Mouse (Mus musculus) heart, postnatal 4 days (tissue): ENCODE data around the gene P2ry6. TPM values are rescaled to one million over a fixed set of nuclear protein-coding genes. Genes with fewer than 3 reads are reported as not detected.

Experiments used
- DNase-seq: peaks from one replicate; pipeline ENCODE4 v3.0.0; 2021
- total RNA-seq, 2 experiments: library from RNA; stranded (reverse); gene quantifications; 2 replicates each; pipeline ENCODE4 v1.2.3; 2021

Gene P2ry6
- total RNA-seq, 2 experiments from 2014 or later: 2.5 to 2.6 TPM

DNA sequence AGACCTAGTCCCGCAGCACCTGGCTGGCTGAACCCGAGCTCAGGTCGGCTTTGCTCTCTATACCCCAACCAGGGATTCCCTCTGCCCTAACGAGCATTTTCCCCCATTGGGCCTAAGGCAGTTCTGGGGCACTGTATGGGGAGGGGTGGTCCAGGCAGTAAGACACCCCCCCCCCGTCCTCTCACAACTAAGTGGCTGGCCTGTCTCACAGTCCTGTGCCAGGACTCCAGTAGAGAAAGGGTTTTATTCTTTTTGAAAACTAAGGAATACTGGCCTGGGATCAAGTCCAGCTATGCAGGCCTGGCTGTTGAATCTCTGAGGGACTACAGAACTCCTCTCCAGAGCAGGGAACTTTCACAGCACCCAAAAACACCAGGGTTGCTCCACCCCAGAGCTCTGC is 59.2 kb downstream of the P2ry6 start:
- DNase-seq: no peak

- peak; percentile 50 for DNase-seq
These were observed 62.7 kb downstream of the P2ry6 start for GRCm38 (mm10) chr7:100911791-100912190.

- DNase-seq: peak; percentile 50
These were observed 63.1 kb downstream of the P2ry6 start for GRCm38 (mm10) chr7:100911246-100911770.

GRCm38 (mm10) chr7:100908567-100908966 is 65.9 kb downstream of the P2ry6 start:
- DNase-seq: peak; percentile 67

DNA sequence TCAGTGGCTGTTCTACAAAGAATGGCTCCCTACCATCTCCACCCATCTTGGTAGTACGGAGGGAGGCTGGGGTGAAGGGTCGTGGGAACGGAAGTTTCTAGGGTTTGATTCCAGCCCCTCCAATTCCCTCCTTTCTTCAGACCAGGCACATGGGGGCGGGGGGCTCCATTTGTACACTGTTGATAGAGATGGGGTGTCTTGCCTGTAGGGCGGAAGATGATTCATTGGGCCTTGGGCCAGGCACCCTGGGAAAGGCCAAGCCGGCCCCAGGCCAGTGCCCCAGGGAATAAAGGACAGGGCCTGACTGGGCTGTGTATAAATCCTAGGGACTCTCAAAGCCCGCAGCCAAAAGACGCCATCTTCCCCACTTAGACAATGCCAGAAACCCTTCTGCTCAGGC is 66.4 kb downstream of the P2ry6 start:
- peak; percentile 64 for DNase-seq

GRCm38 (mm10) chr7:100907231-100907630 is 67.2 kb downstream of the P2ry6 start:
- DNase-seq: peak; percentile 92

DNA sequence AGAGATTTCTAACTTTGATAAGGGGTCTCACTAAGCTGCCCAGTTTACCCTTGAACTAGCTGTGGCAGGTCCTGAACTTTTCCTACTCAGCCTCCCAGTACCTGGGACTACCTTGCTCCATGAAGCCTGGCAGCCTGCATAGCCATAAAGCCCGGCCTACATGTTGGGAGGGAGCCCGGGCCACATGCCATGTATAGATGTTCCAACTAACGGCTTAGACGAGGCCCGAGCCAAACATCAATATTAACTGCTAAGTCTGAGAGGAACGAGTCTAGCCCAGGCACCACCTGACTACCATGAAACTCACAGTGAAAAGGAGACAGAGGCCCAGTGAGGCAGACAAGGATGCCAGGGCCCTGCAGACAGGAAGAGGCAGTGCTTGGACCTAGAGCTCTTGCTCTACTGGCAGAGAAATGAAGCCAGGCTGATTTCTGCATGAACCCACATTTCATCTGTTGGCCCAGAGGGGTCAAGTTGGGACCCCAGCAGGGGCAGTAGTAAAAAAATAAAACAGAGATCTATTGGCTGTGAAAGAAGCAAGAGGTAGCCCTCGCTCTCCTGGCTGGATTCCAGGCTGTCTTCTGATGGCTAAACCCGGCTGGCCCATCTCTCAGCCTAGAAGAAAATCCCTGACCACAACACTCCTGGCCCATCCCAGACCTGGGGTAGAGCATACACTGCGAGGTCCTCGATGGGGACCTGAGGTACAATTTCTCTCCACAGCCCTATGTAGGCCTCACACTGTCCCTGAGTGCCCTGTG is 68.2 kb downstream of the P2ry6 start:
- no peak for DNase-seq

GRCm38 (mm10) chr7:100905037-100905436 is 69.4 kb downstream of the P2ry6 start:
- no peak for DNase-seq

- DNase-seq: no peak
These were observed 69.8 kb downstream of the P2ry6 start for GRCm38 (mm10) chr7:100904612-100905011.

DNA sequence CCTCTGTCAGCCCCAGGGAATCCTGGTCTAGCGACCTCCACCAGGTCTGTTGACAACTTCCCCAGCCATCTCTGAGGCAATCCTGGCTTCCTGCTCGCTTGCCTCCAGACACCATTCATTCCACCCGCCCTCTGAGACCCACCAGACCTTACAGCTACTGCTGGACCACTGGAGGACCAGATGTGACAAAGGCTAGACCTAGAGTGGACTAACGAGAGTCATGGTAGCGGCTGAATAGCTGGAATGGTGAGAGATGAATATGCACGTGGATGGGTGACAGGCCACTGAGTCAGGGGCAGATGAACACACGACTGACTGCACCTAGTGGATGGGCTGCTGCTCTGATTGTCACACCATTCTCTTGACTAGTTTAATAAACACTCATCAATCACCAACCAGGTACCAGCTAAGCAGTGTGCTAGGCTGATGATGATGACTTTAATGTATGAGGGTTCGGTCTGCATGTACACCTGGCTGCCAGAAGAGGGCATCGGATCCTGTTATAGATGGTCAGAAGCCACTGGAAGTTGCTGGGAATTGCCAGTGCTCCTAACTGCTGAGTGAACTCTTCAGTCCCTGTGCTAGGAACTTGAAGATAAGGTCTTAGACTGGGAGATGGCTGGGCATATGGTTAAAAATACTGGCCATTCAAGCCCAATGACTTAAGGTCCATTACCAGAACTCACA is 71.9 kb downstream of the P2ry6 start:
- no peak for DNase-seq

DNA sequence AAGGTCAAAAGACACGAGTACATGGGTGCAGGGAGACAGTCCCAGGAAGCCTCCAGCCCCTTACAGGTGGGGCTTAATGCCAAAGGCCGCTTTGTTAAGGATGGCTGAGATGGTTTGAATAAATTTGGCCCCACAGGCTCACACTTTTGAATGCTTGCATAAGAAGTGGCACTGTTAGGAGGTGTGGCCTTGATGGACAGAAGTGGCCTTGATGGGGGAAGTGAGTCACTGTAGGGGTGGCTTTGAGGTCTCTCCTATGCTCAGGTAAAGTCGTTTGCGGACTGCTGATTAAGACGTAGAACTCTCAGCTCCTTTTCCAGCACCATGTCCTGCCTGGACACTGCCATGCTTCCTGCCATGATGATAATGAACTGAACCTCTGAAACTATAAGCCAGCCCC is 76.6 kb downstream of the P2ry6 start:
- no peak for DNase-seq

DNA sequence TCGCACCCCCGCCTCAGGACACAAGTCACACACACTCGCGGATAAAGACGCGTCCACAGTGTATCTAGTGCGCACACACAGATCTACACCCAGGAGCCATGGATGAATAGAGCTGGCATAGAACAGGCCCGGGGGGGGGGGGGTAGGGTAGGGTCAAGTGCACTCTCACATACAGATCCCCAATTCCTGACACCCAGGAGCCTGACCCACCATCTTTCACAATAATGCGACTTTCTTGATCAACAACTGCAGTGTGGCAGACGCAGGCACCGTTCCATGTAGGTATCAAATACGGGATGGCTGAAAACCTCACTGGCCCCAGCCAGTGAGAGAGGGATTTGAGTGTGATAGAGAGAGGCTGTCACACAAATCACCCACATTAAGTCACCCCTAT is 79.6 kb downstream of the P2ry6 start:
- no peak for DNase-seq

DNA sequence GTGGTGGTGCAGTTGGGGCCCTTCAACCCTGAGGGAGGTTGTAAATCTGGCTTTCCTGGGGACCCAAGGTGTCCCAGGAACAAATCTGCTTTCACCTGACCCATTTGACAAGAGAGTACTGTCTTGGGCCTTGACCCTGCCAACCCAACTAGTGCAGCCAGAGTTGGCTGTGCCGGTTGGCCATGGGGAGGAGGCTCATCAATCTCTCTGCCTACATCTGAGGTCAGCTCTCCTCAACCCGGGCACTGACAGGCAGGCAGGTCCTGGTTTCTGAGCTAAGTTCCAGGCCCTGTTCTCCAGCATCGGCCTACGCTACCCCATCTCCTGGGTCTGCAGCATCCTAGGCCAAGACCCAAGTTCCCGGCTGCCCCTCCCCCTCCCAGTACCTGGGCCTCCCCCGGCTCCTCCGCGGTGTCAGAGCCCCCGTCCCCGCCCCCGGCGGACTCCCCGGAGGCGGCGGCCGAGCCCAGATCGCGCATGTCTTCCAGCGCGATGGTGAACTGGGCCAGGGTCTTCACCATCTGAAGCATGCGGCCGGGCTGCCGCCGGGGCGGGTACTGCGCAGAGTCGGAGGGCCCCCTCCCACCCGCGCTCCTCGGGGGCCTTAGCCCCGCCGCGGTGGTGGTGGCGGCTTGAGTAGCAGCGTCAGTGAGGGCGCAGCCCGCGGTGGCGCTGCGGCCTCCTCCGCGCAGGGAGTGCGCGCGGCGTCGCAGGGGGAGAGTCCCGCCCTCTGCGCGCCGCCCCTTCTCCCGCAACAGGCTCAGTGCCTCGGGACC is 80.2 kb downstream of the P2ry6 start:
- peak; percentile 35 for DNase-seq

DNA sequence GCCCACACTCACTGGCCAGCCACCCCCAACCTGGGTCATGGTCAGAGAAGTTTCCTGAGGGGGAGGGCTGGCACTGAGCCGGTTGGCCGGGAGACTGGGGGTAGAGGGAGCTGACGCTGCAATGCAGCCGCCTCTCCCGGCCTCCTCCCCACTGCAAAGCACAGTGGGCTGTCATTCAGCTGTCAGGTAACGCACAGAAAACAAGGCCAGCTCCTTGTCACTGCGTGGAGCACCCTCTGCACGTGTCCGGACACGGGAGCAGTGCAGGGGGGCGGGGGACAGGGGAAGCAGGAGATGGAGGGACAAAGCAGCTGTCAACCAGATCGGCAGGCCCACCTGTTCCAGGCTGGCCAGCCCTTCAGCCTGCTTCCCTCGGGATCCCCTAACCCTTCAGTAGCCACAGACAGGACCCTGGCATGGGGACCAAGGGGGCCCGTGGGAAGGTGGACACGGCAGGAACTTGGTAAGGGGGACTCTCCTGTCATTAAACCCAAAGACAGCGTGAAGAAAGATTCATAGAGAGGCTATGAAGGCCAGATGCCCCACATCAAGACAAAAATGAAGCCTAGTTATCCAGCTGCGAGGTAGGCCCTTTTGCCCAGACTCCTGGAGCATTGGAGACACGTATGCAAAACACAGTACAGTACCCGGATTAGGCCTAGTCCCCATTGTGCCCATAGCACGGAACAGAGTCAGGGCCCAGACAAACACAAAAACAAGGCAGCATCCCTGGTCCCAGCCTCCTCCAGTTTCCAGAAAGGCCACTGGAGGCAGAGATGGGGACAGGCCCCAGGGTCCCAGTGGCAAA is 81.0 kb downstream of the P2ry6 start:
- DNase-seq: peak; percentile 55

Other genes with a start within 250 kb of the P2ry6 start
- gene Relt, start 111.2 kb downstream of the P2ry6 start, total RNA-seq: 1 to 10 TPM; 5.6 to 6.4 TPM
- gene Arhgef17, start 42.5 kb downstream of the P2ry6 start, total RNA-seq: 10 to 100 TPM; 37.0 to 38.4 TPM
- 10 to 100 TPM; 10.6 to 12.2 TPM for gene P2ry2, start 38.2 kb upstream of the P2ry6 start, total RNA-seq
- 10 to 100 TPM; 20.4 to 22.1 TPM for gene Fchsd2, start 118.2 kb upstream of the P2ry6 start, total RNA-seq